Mouse (Mus musculus) forebrain, embryonic 13.5 days (tissue): ENCODE measurements around the gene Atg4a. TPM values are rescaled to one million over a fixed set of nuclear protein-coding genes. Genes with fewer than 3 reads are reported as not detected.

Experiments
- ATAC-seq: fragments of 200-750 bp; cut with Nextera tagmentation; 2 replicates; pipeline ENCODE4 v1.8.0; 2017
- H3K27ac ChIP-seq: fragments of 300-500 bp; sonication (generic); 2 replicates; pipeline ENCODE4 v1.5.1; 2015; ENCODE audit warnings: inconsistent platforms, mild to moderate bottlenecking, moderate library complexity
- H3K27me3 ChIP-seq: fragments of 300-500 bp; sonication (generic); 2 replicates; pipeline ENCODE4 v1.6.1; 2015; ENCODE audit warnings: mild to moderate bottlenecking, inconsistent platforms
- H3K36me3 ChIP-seq: fragments of 300-500 bp; sonication (generic); 2 replicates; pipeline ENCODE4 v1.6.1; 2015; ENCODE audit warnings: mild to moderate bottlenecking, inconsistent platforms; ENCODE audit not compliant: poor library complexity, severe bottlenecking
- H3K4me1 ChIP-seq: fragments of 300-500 bp; sonication (generic); 2 replicates; pipeline ENCODE4 v1.6.1; 2015; ENCODE audit warnings: inconsistent platforms
- H3K4me2 ChIP-seq: fragments of 300-500 bp; sonication (generic); 2 replicates; pipeline ENCODE4 v1.6.1; 2015; ENCODE audit warnings: inconsistent platforms, mild to moderate bottlenecking, moderate library complexity
- H3K4me3 ChIP-seq: fragments of 300-500 bp; sonication (generic); 2 replicates; pipeline ENCODE4 v1.5.1; 2015; ENCODE audit warnings: mild to moderate bottlenecking, inconsistent platforms
- H3K9ac ChIP-seq: fragments of 300-500 bp; sonication (generic); 2 replicates; pipeline ENCODE4 v1.6.1; 2015; ENCODE audit warnings: mild to moderate bottlenecking, inconsistent platforms
- H3K9me3 ChIP-seq: fragments of 300-500 bp; sonication (generic); replicated peaks from 2 replicates; pipeline ENCODE4 v1.6.1; 2016; ENCODE audit warnings: inconsistent platforms
- WGBS: fragments of 180-500 bp; shearing (Covaris S2); methylation state at CpG from one replicate; pipeline ENCODE4 v1.1.7; 2015; 5-methylcytosine and 5-hydroxymethylcytosine counted together
- polyA plus RNA-seq: library from polyadenylated mRNA; unstranded; fragments of >200 nt; fragmentation: Nextera tagmentation; extraction: Ambion mirVana; gene quantifications from 2 replicates; pipeline ENCODE4 v1.2.1, GENCODE M21; 2015

Gene Atg4a
- 12.2 and 12.3 TPM in 2 replicates for polyA plus RNA-seq

DNA sequence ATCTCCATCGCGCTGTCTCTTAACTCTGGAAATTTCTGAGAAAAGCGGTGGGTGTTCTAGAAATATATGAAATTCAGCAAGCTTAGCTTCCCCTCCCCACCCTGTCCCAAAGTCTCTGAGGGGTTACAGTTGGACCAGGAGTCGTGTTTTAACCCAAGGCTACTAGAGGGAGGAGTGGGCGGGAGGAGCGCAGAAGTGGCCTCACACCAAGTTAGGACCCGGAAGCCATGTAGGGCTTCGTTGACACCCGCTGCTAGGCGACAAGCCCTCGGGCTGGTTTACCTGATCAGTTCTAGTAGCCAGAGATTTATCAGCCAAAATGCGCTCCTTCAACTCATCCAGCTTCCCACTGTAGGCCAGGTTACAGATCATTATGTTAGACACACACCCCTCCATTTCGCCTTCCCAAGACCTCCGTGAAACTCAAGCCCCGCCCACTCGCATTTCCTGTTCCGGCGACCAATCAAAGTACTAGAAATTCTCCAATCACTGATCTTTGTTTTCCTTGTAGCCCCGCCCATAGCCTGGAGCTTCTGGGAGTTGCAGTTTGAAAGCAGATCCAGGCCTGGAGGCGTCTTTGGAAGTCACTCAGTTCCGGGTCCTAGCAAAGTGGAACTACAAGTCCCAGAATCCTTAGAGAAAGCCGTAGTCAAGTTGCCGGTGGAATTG, at the start of gene Atg4a, which contains the start of gene Psmd10:
Atg4a (plus strand) TSS at position 636 of the 669 bp plus-strand sequence.
Psmd10 (minus strand) TSS at position 457 of the 669 bp plus-strand sequence.
- peaks cover 11% of the 10 kb centered on the region; the same call in 1 of the 2 replicates for H3K27me3 ChIP-seq
- no peak within 1 kb of the TSS for H3K27ac ChIP-seq
- 18% methylated on average over 23 of the region's 23 CpGs for WGBS

DNA sequence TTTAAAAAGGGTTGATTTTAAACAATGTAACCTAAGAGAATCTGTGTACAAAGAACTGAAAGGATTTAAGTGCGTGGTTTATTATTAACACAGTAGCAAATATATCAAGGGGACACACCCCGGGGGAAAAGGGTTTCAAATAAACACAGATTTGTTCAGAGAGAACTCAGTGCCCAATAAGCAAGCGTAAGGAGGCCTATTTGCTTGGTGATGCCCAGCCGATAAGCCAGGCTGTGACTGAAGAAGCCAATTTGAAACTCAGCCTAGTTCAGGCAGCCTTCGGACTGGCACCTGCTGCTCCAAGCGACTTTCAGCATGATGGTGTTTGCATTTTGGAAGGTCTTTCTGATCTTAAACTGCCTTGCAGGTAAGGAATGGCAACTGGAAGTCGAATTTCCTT, 49.3 kb upstream of the Atg4a start, which contains the start of gene Vsig1:
Vsig1 (plus strand) TSS at position 249 of the 400 bp plus-strand sequence.
- Histone ChIP-seq H3K4me3 (no peak within 1 kb of the TSS), H3K9me3 (no peaks in the 10 kb centered on the region), H3K4me2 (no peak within 1 kb of the TSS), H3K9ac (no peak within 1 kb of the TSS), H3K4me1 (no peaks in the 10 kb centered on the region), H3K36me3 (no peaks in the 10 kb centered on the region), H3K27ac (no peak within 1 kb of the TSS), H3K27me3 (peaks cover 8% of the 10 kb centered on the region; the same call in 1 of the 2 replicates)
- no peak for ATAC-seq
- 72% methylated on average over 7 of the region's 7 CpGs for WGBS

More for the DNA sequence above, at the start of gene Atg4a, which contains the start of gene Psmd10:
- Histone ChIP-seq H3K9me3 (no peaks in the 10 kb centered on the region), H3K9ac (peak within 1 kb of the TSS; percentile 51), H3K4me1 (0 out of 2 replicates have a peak, but pooled peaks cover 3% of the 10 kb centered on the region), H3K4me2 (peak within 1 kb of the TSS; percentile 57), H3K36me3 (no peaks in the 10 kb centered on the region), H3K4me3 (peak within 1 kb of the TSS; percentile 49)
- ATAC-seq, result peak; percentile 99

- Histone ChIP-seq H3K4me1 (no peaks in the 10 kb centered on the region), H3K27ac (no peak overlapping the region), H3K4me2 (no peak overlapping the region), H3K4me3 (no peak overlapping the region), H3K9ac (no peak overlapping the region), H3K9me3 (no peaks in the 10 kb centered on the region), H3K27me3 (peaks cover 35% of the 10 kb centered on the region; the same call in 1 of the 2 replicates), H3K36me3 (no peaks in the 10 kb centered on the region)
- no peak for ATAC-seq
- 82% methylated on average over 6 of the region's 6 CpGs for WGBS
Measured at GRCm38 (mm10) chrX:140921321-140921720, 35.4 kb upstream of the Atg4a start.

GRCm38 (mm10) chrX:140932066-140932465, 24.6 kb upstream of the Atg4a start:
- H3K4me3 ChIP-seq, result no peak overlapping the region
- 72% methylated on average over 3 of the region's 3 CpGs for WGBS
- H3K4me2 ChIP-seq, result no peak overlapping the region
- H3K27me3 ChIP-seq, result peaks cover 26% of the 10 kb centered on the region
- no peak overlapping the region for H3K9ac ChIP-seq
- ATAC-seq, result no peak
- no peaks in the 10 kb centered on the region for H3K4me1 ChIP-seq
- H3K36me3 ChIP-seq, result no peaks in the 10 kb centered on the region
- H3K9me3 ChIP-seq, result no peaks in the 10 kb centered on the region
- H3K27ac ChIP-seq, result no peak overlapping the region

GRCm38 (mm10) chrX:140933263-140933662, 23.4 kb upstream of the Atg4a start:
- Histone ChIP-seq H3K27ac (no peak overlapping the region), H3K9me3 (no peaks in the 10 kb centered on the region), H3K27me3 (peaks cover 26% of the 10 kb centered on the region), H3K4me2 (no peak overlapping the region), H3K4me3 (no peak overlapping the region), H3K36me3 (no peaks in the 10 kb centered on the region), H3K9ac (no peak overlapping the region), H3K4me1 (no peaks in the 10 kb centered on the region)
- 79% methylated on average over 3 of the region's 3 CpGs for WGBS
- ATAC-seq, result no peak

- ATAC-seq, result no peak
- Histone ChIP-seq H3K4me2 (no peak overlapping the region), H3K27ac (no peak overlapping the region), H3K27me3 (peaks cover 27% of the 10 kb centered on the region), H3K9me3 (no peaks in the 10 kb centered on the region), H3K36me3 (no peaks in the 10 kb centered on the region), H3K4me3 (no peak overlapping the region), H3K9ac (no peak overlapping the region), H3K4me1 (no peaks in the 10 kb centered on the region)
- 74% methylated on average over 5 of the region's 5 CpGs for WGBS
Measured at GRCm38 (mm10) chrX:140936271-140936670, 20.4 kb upstream of the Atg4a start.

DNA sequence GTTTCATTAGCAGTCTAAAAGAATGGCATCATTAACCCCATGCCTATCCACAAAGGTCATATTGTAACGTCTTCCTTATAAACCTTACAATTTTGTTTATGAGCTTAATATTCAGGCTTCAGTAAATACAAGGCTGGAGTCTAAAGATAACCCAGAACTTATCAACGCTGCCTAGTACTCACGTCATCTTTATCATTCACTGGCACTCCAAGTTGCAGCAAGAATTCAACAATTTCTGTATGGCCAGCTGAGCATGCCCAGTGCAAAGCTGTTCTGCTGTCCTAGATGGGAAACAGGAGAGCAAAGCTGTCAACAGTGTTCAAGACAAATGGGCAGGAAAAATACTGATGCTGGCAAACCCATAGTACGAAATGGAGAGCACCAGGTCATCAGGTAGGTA, 3.1 kb upstream of the Atg4a start:
- Histone ChIP-seq H3K27ac (no peak overlapping the region), H3K4me2 (no peak overlapping the region), H3K27me3 (peaks cover 8% of the 10 kb centered on the region; the same call in 1 of the 2 replicates), H3K36me3 (0 out of 2 replicates have a peak, but pooled peaks cover 6% of the 10 kb centered on the region), H3K4me3 (no peak overlapping the region), H3K9me3 (no peaks in the 10 kb centered on the region), H3K9ac (no peak overlapping the region), H3K4me1 (0 out of 2 replicates have a peak, but pooled peaks cover 3% of the 10 kb centered on the region)
- no peak for ATAC-seq
- WGBS, result 92% methylated on average over 4 of the region's 4 CpGs

GRCm38 (mm10) chrX:140956959-140957358, 252 bp downstream of the Atg4a start:
- Histone ChIP-seq H3K4me3 (peak overlapping the region; percentile 49), H3K27me3 (peaks cover 11% of the 10 kb centered on the region; the same call in 1 of the 2 replicates), H3K36me3 (no peaks in the 10 kb centered on the region), H3K9me3 (no peaks in the 10 kb centered on the region), H3K4me1 (0 out of 2 replicates have a peak, but pooled peaks cover 3% of the 10 kb centered on the region), H3K9ac (peak overlapping the region; percentile 40), H3K27ac (no peak overlapping the region), H3K4me2 (peak overlapping the region; percentile 56)
- WGBS, result 24% methylated on average over 5 of the region's 5 CpGs
- ATAC-seq, result peak; percentile 80; the same call in 1 of the 2 replicates

GRCm38 (mm10) chrX:140978943-140979342, 22.2 kb downstream of the Atg4a start:
- WGBS, result 97% methylated on average over 1 of the region's 1 CpGs

GRCm38 (mm10) chrX:140979546-140979945, 22.8 kb downstream of the Atg4a start:
- H3K4me2 ChIP-seq, result no peak overlapping the region
- peaks cover 35% of the 10 kb centered on the region for H3K27me3 ChIP-seq
- H3K9ac ChIP-seq, result no peak overlapping the region
- 74% methylated on average over 2 of the region's 2 CpGs for WGBS
- no peak overlapping the region for H3K27ac ChIP-seq
- H3K4me1 ChIP-seq, result no peaks in the 10 kb centered on the region
- ATAC-seq, result 0 out of 2 replicates have a peak, but pooled peaks have one; percentile 55
- no peaks in the 10 kb centered on the region for H3K36me3 ChIP-seq
- H3K9me3 ChIP-seq, result no peaks in the 10 kb centered on the region
- no peak overlapping the region for H3K4me3 ChIP-seq

More at GRCm38 (mm10) chrX:140978943-140979342, 22.2 kb downstream of the Atg4a start:
- no peak overlapping the region for H3K9ac ChIP-seq
- H3K4me3 ChIP-seq, result no peak overlapping the region
- ATAC-seq, result no peak
- H3K4me1 ChIP-seq, result no peaks in the 10 kb centered on the region
- H3K27ac ChIP-seq, result no peak overlapping the region
- H3K27me3 ChIP-seq, result peaks cover 32% of the 10 kb centered on the region
- H3K9me3 ChIP-seq, result no peaks in the 10 kb centered on the region
- H3K36me3 ChIP-seq, result no peaks in the 10 kb centered on the region
- no peak overlapping the region for H3K4me2 ChIP-seq

DNA sequence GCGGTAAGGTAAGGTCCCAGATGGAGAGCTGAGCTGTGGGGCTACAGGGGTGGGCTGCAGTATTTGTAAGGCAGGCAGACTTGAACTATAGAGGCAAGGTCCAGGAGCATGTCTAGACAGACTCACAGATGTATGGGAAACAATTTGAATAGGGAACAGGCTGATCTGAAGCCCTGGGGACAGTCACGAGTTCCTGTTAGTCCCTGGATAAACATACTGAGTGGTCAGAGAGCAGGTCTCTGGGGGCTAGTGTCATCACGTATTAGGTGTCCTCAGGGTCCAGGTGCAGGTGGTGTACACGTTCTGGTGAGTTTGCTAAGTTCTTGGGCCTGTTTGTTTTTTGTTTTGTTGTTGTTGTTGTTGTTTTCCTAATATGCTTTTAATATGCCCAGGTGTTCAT, 23.5 kb downstream of the Atg4a start:
- WGBS, result 75% methylated on average over 4 of the region's 4 CpGs
- peaks cover 39% of the 10 kb centered on the region for H3K27me3 ChIP-seq
- H3K4me1 ChIP-seq, result no peaks in the 10 kb centered on the region

DNA sequence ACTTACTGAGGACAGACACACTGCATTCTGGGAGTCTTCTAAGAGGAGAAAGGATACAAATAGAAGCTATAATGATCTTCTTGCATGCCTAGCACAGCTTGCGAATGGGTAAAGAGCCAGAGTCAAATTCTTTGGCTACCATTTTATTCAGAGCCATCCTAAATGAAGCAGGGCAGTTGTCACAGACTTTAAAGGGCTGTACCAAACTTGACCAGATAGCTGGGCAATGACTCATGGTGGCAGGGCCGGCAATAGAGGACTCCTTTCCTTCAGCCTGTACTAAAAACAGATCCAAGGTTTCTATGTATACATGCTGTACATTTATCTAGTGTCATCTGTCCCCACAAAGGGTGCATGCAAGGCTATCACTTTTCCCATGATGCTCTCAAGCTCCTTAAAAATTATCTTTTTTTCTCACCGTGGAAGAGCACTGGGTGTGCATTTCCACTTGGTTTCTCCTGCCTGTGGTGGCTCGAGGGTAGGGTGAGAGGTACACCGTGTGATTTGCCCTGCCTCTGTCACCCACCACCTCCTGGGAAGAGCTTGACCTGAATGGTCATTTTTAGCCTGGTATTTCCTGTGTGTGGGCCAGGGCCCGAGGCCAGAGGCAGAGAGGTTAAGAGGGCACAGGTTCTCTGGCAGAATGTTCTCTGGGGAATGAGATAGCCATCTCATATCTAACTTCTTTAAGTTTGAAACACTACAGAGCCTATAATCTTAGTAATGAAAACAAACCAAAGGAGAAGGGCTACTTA, 26.7 kb downstream of the Atg4a start:
- Histone ChIP-seq H3K4me2 (no peak overlapping the region), H3K36me3 (no peaks in the 10 kb centered on the region), H3K4me3 (no peak overlapping the region), H3K27ac (no peak overlapping the region), H3K4me1 (no peaks in the 10 kb centered on the region), H3K27me3 (peaks cover 40% of the 10 kb centered on the region), H3K9me3 (no peaks in the 10 kb centered on the region), H3K9ac (no peak overlapping the region)
- ATAC-seq, result no peak
- 63% methylated on average over 6 of the region's 6 CpGs for WGBS

More for the DNA sequence above, 23.5 kb downstream of the Atg4a start:
- no peaks in the 10 kb centered on the region for H3K9me3 ChIP-seq
- no peak overlapping the region for H3K4me3 ChIP-seq
- no peaks in the 10 kb centered on the region for H3K36me3 ChIP-seq
- no peak for ATAC-seq
- H3K27ac ChIP-seq, result no peak overlapping the region
- H3K4me2 ChIP-seq, result no peak overlapping the region
- no peak overlapping the region for H3K9ac ChIP-seq
